Mouse (Mus musculus) heart, adult 2 months (tissue): ENCODE data around the gene Minpp1.

Source experiments
- CTCF ChIP-seq: fragments of 200-600 bp; IDR thresholded peaks from 2 replicates; pipeline ENCODE4 v1.8.1; 2022; ENCODE audit warnings: antibody characterized with exemption, mild to moderate bottlenecking, moderate library complexity
- POLR2A ChIP-seq: fragments of 200-500 bp; IDR thresholded peaks from 2 replicates; pipeline ENCODE4 v1.6.1; 2011; ENCODE audit warnings: mild to moderate bottlenecking, low read depth, low read length, control low read depth; ENCODE audit not compliant: insufficient read depth

DNA sequence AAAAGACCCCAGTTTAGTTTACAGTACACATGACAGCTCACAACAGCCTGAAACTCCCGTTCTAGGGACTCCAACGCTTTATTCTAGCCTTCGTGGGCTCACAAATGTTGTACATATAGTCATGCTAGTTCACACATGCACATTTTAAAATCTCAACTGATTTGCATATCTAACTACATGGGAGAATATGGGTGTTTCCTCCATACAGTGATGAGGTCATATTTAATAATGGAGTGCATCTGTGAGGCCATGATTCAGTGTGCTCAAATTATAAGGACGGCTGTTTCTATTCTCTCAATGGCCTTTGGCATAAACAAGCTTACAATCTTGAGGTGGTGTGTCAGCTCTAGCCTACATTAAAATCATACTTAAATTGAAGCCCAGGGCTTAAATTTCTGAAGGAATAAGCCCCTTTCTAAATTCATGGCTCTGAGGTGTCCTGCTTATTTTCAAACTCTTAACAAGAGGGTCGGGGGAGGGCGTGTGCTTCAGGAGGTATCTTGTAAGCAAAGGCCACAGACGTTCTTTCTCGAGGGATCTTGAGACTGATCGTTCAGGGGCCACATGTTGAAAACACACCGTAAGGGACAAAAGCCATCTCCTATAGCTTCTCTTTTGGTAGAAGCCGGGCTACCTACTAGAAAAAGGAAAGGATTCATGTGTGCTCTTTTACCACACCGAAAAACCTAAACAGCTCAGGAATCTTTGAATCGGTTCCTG, 468 bp upstream of the Minpp1 start:
- no peak for TF ChIP-seq CTCF
- TF ChIP-seq POLR2A = no peak
